Mouse (Mus musculus): ENCODE results near the gene Man2a1.

Gene Man2a1

DNA sequence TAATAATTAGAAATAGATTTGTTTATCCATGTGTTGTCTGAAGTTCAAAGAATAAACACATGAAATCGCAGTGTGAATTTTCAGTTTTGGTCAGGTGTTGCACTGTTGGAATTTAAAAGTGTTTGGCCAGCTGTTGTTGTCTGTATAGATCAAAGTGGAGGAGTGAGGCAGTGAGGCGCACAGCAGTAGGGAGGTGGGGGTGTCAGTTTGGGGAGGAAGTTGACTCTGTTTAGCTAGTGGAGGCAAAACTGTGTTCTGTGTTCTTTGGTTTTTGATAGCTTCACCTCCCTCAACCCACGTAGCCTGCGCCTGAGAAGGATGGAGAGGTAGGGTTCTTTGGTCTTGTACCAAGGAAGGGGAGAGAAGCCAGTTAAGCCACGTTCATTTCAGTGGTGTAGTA lies 28.3 kb downstream of the Man2a1 start:
- DNase-seq (ENCODE audit: low spot score in 2 of 2) = no peak

DNA sequence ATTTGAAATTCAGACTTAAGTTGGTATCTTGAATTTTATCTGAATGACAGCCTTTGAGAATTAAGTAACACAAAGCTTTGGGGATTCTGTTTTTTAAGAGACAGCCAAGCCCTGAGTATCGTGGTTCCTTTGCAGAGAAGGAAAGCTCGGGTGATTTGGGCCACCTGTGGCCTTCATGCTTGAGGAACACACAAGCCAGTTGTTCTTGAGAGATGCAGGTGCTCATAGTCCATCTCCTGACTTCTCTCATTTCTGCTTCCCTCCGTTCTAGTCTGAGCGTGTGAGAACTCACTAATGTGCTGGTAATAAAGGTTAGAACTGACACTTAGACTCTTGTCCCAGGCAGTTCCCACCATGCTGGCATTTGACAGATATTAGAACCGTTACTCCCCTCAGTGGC lies 28.9 kb downstream of the Man2a1 start:
- no peak for DNase-seq (ENCODE audit: low spot score in 2 of 2)

DNA sequence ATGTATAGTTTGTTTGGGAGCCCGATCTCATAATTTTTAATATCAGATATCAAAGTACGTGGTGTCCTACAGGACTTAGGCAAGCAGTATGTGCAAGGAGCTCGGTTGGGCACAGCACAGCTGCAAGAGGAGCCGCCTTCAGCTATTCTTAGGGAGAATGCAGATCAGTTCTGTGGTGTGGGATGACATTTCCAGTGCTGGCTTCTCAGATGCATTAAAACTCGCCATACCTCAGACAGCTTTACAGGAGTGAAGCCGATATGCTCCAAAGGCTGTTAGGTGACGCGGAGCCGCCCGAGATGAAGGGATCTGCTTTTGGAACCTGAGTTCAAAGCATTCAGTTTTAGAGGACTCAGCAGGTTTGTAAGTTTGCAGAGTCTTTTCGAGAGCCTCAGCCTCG lies 30.0 kb downstream of the Man2a1 start:
- peak in 1 of 2 experiments; percentile 39 for DNase-seq (ENCODE audit: low spot score in 2 of 2)

DNA sequence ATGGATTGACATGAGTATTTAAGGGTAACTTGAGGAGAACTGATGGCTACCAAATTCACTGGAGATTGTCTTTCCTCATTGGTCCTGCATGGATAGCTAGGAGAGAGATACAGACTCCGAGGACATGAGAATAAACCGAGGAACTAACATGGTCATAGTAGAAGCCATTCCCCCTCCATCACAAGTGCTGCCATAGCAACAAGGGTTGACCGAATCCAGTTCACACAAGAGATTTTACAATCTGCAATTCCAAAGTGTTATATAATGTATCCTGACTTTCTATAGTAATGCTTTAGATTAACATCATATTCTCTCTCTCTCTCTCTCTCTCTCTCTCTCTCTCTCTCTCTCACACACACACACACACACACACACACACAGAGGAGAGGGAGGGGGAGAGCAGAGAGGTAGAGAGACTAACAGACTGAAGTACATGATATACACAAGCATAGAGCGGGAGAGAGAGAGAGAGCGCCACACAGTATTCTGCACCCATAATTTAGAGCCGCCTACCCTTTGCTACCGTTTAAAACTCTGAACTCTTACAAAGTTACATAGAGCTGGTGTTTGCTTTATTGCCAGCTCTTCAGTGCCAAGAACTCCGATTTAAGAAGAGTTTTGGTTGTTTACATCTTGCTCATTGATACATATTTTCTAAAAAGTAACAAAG lies 37.5 kb downstream of the Man2a1 start:
- no peak for DNase-seq (ENCODE audit: low spot score in 2 of 2)

DNA sequence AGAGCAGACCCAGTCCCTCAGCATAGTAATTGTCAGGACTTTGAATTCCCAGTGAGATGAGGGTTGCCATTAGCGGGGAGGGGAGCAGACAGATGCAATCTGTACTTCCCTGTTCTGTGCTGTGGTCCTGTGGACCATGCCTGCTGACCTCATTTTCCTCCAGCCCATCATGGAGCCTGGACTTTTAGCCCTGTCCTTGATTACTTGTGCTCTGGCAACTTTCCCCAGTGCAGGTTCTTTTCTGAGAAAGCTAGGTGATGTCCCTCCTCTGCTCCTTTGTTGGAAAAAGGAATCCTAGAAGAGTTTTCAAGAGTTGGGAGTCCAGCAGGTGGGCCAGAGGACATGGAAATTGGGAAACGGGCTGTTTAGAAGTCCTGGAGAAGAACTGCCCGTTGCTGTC lies 40.8 kb downstream of the Man2a1 start:
- no peak for DNase-seq (ENCODE audit: low spot score in 2 of 2)

DNA sequence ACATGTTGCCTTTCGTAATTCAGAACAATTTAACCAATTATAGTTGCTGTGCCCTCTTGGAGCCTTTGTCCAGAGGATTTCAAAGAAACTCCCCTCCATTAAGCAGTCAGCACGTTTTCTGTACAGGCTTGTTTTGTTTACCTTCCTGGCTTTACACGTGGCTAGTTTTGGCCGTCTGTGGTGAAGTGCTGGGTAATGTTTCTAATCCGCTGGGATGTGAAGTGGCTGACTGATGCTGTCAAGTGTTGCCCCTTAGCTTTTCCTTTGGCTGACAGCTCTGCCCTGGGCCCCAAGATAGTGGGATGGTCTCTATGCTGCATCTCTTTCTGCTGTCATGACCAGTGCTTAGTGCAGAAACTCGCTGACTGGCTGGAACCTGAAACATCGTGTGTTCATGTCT lies 43.1 kb downstream of the Man2a1 start:
- DNase-seq (ENCODE audit: low spot score in 2 of 2) = no peak

DNA sequence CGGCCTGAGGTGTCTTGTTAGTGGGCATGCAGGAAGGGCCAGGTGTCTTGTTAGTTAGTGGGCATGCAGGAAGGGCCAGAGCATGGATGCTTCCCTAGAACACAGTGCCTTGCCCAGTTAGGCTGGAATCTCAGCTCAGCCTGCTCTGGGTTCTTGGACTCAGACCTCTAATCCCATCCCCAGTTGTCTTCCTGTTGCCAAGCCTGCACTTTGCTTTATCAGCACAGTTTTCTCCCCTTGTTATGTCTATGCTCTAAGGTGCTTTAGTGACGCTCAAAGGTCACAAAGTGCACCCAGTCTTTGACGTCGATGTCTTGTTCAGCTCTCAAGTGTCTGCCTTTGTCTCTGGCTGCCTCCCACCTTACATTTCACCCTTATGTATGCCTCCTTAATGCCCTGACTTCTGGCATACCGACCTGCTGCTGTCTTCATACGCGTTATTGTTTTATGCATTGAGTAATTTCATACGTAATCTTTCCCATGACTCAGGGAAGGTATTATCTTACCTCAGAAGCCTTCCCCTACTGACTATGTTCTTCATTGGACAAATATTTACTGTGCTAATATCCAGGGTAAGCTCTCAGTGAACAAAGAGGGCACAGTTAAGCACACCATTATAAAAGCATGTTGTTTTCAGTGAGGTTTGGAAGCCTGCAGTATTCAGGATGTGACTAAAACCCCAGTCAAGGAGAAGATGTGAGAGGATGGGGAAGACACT lies 44.5 kb downstream of the Man2a1 start:
- DNase-seq (ENCODE audit: low spot score in 2 of 2) = no peak

DNA sequence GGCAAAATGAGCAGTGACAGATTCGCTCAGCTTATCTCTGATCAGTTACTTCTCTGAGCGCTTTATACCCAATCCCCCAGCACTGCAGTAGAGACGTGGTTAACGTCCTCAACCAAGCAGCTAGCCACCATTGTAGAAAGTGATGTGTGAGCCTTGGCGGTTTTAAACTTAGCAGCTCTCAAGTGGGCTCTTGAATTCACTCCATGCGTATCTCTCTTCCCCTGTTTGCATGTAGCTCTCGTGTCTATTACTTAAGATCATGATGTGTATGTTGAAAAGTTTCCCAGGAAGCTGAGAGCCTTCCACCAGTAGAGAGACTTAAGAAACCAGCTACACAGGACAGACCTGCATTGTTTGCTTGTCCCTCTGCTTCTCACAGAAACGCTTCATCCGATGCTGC lies 46.9 kb downstream of the Man2a1 start:
- DNase-seq (ENCODE audit: low spot score in 2 of 2) = no peak

DNA sequence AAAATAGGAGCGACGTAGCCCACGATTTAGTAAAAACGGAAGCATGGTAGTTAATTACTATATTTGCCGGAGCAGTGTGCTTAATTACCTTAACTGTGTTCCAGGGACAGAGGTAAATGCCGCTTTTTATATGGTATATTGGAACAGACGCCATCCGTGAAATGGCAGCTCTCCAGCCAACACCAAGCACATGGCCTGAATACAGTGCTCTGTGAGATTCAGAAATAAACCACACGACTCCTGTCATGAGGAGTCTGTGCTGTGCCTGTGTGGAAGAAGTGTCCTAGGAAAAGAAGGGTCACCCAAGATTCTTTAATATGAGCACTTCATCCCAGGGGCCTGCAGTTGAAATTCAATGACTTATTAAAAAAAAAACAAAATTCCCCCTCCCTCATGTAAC lies 50.2 kb downstream of the Man2a1 start:
- no peak for DNase-seq (ENCODE audit: low spot score in 2 of 2)

DNA sequence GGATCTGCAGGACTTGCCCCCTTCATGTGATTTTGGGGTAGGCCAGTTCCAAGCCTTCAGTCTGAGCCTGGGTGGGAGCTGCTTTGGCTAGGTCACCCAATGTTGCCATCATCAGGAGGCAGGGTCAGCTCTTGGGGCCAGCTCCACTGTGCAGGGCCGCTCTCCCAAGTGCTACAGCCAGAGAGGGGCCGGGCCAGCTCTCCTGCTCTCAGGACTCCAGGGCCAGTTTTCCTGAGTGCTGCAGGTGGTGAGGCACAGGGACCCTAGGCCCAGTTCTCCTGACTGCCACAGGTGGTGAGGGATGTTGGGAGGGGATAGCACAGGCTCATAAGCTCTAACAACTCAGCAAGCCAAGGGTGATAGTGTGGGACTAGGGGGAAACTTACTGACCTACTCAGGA lies 53.1 kb downstream of the Man2a1 start:
- no peak for DNase-seq (ENCODE audit: low spot score in 2 of 2)

DNA sequence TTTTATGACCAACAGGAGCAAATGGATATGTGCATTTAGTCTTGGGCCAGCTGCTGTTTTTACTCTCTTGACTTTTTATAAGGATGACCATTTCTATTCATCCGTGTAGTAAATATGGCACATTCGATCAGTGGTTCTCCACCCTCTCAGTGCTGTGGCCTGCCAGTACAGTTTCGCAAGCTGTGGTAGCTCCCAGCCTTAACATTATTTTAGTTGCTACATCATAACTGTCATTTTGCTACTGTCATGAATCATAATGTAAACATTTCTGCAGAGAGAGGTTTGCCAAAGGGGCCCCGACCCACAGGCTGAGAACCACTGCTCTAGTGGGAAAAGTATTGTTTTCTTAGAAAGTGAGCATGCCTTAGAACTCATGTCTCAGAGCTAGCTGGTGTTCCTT lies 59.1 kb downstream of the Man2a1 start:
- DNase-seq (ENCODE audit: low spot score in 2 of 2) = no peak

DNA sequence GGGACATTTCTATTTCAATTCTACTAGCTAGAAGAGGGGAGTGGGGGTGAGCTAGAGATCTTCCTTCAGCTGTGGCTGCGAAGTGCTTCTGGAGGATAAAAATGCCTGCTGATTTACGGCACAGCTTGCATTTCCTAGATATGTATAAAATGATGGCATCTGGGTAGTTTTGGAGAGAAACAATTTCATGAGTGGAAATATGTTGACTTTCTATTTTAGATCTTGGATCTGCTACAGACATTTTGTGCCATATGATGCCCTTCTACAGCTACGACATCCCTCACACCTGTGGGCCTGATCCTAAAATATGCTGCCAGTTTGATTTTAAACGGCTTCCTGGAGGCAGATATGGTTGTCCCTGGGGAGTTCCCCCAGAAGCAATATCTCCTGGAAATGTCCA lies 66.0 kb downstream of the Man2a1 start:
- peak; percentile 19 to 39 for DNase-seq (ENCODE audit: low spot score in 2 of 2)

DNA sequence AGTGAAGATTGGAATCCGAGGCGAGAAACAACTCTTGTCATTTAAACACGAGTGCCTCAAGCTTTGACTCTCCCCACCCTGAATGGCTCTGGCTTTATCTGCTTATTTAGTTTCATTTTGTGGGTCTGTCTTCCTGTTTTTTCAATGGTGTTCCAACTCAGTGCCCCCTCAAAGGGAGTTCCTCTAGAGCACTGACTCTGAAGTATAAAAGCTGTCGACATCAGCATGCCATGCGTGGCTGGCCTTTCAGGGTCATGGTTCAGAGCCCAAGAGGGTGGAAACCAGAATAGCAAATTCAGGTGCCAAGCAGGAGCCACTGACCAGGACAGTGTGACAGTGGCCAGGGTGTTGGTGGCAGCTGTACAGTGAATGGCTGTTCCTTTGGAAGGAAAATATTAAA lies 68.0 kb downstream of the Man2a1 start:
- no peak for DNase-seq (ENCODE audit: low spot score in 2 of 2)

DNA sequence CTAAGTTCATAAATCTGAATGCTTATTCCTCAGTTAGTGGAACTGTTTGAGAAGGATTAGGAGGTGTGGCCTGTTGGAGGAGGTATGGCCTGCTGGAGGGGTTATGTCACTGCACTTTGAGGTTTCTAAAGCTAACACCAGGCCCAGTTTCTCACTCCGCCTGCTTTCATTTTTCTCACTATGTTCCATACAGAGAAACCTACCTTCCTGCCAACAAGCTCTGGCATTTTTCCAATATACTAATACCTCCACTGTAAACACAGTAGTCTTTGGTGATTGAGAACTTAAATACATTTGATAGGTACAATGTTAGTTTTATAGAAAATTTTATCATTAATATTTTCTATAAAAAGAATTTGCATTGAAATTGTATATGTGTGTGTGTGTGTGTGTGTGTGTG lies 73.9 kb downstream of the Man2a1 start:
- no peak for DNase-seq (ENCODE audit: low spot score in 2 of 2)

DNA sequence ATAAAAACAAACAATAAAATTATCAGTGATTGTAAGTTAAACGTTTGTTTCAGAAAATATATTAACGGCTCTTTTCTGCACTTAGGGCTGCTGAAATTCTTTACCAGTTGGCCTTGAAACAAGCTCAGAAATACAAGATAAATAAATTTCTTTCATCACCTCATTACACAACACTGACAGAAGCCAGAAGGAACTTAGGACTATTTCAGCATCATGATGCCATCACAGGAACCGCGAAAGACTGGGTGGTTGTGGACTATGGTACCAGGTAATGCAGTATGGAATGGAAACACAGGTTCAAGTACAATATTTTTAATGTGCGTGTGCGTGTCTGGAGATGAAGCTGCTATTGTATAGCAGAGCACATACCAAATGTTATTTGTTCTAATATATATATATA lies 74.4 kb downstream of the Man2a1 start:
- DNase-seq (ENCODE audit: low spot score in 2 of 2) = no peak

DNA sequence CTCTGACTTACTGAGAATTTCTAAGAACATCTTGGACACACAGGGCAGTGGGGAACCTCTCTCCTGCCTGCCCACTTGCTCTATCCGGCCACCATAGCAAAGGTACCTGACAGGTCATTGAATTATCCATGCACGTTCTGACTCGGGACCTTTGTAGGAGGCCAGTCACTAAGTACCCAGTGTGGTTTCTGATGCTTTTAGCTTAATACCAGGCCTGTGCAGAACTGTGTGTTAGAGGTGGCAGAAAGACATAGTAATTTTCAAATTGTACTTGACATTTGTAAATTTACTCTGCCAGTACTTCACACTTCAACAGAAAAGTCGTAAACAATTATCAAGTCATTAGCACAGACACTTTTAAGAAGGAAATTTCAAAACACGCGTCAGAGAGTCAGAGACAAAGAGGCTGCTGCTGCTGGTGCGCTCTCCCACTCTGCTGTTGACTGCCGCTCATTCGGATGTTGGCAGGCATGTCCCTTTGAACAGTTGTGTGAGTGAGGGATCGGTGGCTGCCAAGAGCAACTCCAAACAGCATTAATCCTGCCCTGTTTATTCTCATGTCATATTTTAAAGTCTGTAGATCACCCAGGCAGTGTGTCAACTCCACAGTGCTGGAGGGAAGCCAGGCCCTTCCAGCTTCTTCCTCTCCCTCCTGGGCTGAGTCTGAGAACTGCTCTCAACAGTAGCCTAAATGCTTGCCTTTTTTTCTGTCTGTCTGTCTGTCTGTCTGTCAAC lies 76.4 kb downstream of the Man2a1 start:
- DNase-seq (ENCODE audit: low spot score in 2 of 2) = peak in 1 of 2 experiments; percentile 17

DNA sequence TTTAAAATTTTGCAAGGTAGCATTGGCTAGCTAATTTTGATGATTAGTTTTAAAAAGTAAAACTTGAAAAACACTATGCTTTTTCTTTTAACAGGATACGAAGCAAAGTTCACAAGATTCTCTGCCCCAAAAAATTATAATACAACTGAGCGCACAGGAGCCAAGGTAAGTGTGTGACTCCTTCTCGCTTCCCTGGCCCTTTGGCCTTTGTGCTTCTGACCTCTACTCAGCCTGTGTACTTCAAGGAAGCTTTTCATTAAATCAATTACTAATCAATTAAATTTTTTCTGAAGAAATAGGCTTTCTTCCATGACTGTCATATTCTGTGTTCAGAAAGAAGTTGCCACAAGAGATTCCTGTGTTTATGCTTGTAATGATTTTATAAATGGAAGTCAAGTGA lies 80.9 kb downstream of the Man2a1 start:
- no peak for DNase-seq (ENCODE audit: low spot score in 2 of 2)

DNA sequence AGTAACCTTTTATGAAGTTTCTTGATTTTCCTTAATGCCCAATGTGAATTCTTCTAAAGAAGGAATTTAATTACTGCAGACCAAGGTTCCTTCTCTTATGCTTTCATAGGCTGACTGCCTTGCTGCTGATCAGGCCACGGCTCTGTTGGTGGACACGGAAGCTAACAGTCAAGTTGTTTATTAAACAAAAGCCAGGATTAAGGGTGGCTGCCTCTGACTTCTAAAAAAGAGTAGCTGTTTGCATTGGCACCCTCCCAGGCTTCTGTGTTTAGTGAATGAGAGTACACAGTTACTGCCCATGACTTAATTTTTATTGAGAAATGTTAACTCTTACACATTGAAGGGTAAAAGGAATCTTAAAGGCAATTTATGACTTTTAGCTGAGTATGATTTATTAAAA lies 81.4 kb downstream of the Man2a1 start:
- no peak for DNase-seq (ENCODE audit: low spot score in 2 of 2)

DNA sequence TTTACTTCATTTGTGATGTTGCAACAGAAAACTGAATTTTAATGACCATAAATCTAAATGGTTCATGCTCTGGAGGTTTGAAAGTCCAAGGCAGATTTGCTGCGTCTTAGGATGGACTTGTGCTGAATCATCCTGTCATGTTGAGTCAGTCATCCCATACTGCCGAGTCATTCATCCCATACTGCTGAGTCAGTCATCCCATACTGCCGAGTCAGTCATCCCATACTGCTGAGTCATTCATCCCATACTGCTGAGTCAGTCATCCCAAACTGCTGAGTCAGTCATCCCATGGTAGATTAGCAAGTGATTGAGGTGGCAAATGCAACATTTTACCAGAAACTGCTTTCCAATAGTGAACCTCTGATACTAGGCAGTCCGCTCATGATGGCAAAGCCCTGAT lies 83.6 kb downstream of the Man2a1 start:
- no peak for DNase-seq (ENCODE audit: low spot score in 2 of 2)

DNA sequence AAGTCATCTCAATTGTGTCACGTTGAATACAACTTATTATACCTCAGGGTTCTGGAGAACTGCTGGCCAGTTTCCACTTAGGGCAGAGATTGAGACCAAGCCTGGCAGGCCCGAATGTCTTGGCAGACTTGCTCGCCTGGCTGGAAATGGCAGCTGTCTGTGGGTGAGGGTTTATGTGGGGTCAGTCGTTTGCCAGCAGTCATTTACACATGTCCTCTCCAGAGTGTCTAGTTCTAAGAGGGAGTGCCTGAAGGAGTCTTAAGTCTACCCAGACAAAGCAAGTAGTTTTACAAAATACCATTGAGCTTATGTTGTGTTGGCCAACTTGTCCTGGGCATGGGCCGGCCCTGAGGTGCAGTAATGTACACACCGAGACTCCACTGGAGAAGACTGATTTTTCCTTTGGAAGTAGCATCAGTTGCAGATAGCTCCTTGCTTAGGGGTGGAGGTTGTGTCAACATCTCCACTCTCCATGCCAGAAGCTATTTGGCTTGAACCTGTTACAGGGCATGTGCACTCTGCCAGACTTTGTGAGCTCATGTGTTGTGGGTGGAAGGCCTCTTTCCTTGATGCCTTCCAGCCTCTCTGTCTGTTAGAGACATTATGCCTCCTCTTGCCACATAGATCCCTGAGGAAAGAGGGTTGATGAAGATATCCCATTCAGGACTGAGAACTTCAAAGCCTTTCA lies 84.8 kb downstream of the Man2a1 start:
- DNase-seq (ENCODE audit: low spot score in 2 of 2) = no peak

DNA sequence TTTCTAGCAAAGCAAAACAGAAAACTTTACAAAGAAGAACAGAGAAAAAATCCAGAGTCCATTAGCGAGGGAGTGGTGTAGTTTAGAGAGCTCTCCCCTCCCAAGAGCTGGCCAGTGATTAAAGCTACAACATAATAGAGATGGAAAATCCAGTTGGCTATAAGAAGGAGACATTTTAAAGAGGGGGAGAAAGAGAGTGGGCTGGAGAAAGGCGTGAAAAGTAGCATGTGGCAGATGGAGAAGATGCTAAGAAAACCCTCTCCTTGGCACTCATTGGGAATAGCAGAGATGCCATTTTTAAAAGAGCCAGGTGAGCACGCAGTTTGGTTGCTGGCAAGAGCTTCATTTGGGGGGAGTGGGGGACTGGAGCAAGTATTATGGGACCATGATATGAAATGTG lies 89.1 kb downstream of the Man2a1 start:
- DNase-seq (ENCODE audit: low spot score in 2 of 2) = peak in 1 of 2 experiments; percentile 13

DNA sequence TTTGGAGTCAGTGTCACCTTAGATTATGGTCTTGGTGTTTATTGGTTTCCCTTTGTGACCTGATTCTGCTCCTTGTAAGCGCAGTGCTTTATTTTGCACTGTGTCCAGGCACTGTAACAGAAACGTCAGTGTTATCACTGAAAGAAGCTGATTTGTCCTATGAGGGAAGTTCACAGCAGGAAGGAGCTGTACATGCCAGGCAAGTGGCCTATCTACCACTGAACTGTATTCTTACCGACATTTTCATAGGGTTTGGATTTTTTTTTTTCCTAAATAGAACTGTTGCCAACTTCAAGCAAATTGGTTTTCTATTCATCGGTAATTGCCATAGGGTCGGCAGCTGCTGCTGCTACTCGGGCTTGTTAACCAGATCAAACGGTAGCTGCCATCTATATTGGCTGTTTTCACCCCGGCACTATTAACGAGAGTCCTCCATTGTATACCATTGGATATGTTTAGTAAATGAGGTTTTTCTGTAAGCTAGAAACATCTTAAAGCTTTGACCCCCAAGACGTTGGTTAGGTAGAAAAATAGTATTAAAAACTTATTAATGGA lies 96.8 kb downstream of the Man2a1 start:
- DNase-seq (ENCODE audit: low spot score in 2 of 2) = no peak
